Mouse (Mus musculus) embryonic stem cell, embryonic (primary cell): ENCODE measurements around the gene Ak5.

Source experiments
- CTCF ChIA-PET, 4 experiments: fragments of 300-600 bp in 2 of 4; fragments of 350-600 bp in 2 of 4; sonication (Branson Sonifier 250); formaldehyde crosslinking; loops; one replicate each; lab custom pipeline; 2022; ENCODE audit warnings: inconsistent platforms in 2 of 4; lab: Charles Lee
- POLR2A ChIA-PET, 4 experiments: fragments of 300-600 bp in 2 of 4; fragments of 350-600 bp in 2 of 4; sonication (Branson Sonifier 250); formaldehyde crosslinking; loops; one replicate each; lab custom pipeline; 2022; ENCODE audit warnings: antibody characterized with exemption in 4 of 4, inconsistent platforms in 1 of 4; lab: Charles Lee

The Ak5 gene

GRCm38 (mm10) chr3:152554366-152554765 lies 113.8 kb downstream of the Ak5 start:
- CTCF ChIA-PET = no interaction called here

DNA sequence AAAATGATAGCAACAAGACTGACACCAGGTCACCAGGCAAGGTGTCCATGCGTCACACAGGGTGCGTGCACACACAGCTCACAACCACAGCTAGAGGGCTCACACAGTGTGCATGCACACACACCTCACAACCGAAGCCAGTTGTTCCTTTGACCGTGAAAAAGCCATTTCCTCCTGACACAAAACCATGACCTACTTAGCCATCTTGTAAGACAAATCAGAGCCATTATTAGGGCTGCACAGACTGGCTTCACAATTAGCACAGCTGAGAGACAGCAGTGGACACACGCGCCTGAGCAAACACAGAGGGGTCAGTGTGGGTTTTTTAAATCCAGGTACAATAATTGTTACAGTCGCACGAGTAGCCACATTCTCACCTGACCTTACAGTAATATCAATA lies 115.5 kb downstream of the Ak5 start:
- CTCF ChIA-PET = no interaction called here
- POLR2A ChIA-PET = interaction anchor here in 1 of 4 experiments (0.6 kb wide), 1 partner anchor 609 kb away, joined by 4 read pairs; no protein-coding TSS in a partner anchor

More at GRCm38 (mm10) chr3:152554366-152554765, 113.8 kb downstream of the Ak5 start:
- POLR2A ChIA-PET = no interaction called here

DNA sequence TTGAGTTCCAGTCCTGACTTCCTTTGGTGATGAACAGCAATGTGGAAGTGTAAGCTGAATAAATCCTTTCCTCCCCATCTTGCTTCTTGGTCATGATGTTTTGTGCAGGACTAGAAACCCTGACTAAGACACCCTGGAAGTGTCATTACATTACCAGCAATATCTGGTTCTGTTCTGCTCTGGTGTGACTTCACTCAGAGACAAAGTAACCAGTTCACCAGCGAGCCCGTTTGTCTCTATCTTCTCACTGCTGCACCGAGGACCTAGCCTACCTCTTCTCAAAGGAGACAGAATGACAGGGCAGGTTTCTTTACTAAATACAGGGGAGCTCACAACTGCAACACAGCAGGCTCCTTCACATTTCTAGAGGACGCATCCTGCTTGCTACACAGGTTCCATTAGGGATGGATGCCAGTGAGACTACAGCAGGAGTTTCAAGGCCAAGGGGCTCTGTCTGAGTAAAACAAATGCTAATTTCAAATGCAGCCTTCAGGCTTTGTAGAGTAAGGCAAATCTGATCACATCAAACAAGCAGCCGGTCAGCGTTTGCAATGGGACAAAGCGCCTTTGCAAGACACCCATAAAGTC lies 117.5 kb downstream of the Ak5 start:
- POLR2A ChIA-PET = interaction anchor here in 1 of 4 experiments (0.6 kb wide), 1 partner anchor 1762 kb away, joined by 4 read pairs; no protein-coding TSS in a partner anchor
- CTCF ChIA-PET = no interaction called here

- CTCF ChIA-PET = no interaction called here
Observed at GRCm38 (mm10) chr3:152550031-152550430, 118.1 kb downstream of the Ak5 start.

GRCm38 (mm10) chr3:152544921-152545320 lies 123.2 kb downstream of the Ak5 start:
- ChIA-PET POLR2A (no interaction called here), CTCF (interaction anchor here in 1 of 4 experiments (0.7 kb wide), 1 partner anchor 1108 kb away, joined by 4 read pairs; no protein-coding TSS in a partner anchor)

More at GRCm38 (mm10) chr3:152550031-152550430, 118.1 kb downstream of the Ak5 start:
- POLR2A ChIA-PET = interaction anchor here in 1 of 4 experiments (0.6 to 0.8 kb wide), 2 partner anchors 18 to 1762 kb away, joined by 3 to 4 read pairs; no protein-coding TSS in a partner anchor

- CTCF ChIA-PET = no interaction called here
- POLR2A ChIA-PET = interaction anchor here in 1 of 4 experiments (0.8 to 1.4 kb wide), 2 partner anchors 7 to 143 kb away, joined by 3 to 4 read pairs; no protein-coding TSS in a partner anchor
Observed at GRCm38 (mm10) chr3:152542298-152542697, 125.9 kb downstream of the Ak5 start.

DNA sequence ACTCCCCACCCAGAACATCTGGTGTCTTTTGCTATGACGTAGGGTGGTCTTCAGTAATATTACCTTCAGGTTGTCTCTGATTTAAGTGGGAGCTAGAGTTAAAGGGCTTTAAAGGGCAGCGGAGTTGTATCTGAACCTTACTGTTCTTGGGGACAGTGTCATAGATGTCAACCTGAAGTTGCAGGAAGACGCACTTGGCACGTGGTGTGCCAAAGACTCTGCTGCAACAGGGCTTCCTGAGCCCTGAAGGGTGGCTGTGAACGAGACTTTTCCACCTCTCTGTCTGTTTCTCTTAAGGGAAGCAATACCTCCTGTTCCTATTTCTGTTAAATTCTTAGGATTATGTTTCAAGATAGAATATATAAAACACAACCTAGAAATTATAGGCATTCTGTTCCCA lies 137.8 kb downstream of the Ak5 start:
- CTCF ChIA-PET = no interaction called here
- POLR2A ChIA-PET = no interaction called here

DNA sequence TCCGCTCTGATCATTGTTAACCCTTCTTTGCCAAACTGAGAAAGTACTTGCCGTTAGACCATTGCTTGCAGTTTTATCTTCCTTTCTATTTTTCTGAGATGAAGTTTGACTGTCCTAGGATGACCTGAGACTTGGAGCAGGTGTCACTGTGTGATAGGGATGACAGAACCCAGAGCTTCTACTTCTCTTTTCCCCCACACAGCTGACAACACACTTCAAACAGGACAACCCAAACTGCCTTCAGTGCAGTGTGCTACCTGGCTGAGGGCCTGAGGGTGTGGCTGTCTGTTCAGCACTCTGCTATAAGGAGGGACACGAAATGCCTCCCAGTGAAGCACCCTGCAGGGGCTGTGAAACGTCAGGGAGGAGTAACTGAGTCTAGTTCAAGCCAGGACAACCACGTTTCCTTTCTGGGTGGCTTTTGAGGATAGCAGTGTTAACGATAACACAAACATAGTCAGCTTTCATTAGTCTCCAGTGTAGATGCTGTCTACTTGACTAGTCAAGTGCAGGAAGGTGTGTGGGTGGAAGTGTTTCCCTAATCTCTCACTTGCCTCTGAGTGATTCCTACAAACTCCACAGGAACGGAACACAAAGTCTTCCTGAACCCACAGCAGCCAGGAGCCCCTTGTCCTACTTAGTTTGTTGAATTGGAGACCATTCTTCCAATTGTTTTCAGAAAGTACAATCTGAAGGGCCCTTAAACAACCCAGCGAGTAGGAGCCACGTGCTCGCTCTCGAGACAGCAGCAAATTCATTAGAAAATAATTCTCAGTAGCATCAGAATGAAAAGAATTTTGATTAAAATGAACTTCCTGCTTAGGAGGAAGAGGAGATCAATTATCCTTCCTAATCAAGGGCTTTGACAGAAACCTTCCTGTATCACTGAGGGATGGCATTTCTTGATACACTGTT lies 138.8 kb downstream of the Ak5 start:
- POLR2A ChIA-PET = interaction anchor here in 1 of 4 experiments (1.0 kb wide), 1 partner anchor 134 kb away, joined by 3 read pairs; the partner anchor contains the start of gene Zzz3
- CTCF ChIA-PET = no interaction called here

DNA sequence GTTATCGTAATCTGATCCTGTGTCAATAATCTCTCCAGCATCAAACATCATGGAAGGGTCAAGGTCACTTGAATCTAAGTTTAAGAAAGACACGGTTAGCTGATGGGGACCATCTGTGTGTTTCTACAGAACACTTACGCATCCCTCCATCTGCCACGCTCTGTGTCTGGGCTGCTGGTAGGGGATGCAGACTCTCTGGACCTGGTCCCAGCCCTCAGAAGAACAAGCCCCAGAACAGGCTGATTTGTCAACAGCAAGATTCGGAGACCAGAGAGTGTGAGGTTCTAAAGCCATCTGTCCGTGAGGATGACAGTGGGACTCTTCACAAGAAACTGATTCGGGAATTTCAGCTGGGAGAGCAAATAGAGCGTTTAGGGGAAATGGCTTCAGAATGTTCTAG lies 141.4 kb downstream of the Ak5 start:
- ChIA-PET POLR2A (interaction anchor here in 1 of 4 experiments (0.7 kb wide), 1 partner anchor 930 kb away, joined by 3 read pairs; no protein-coding TSS in a partner anchor), CTCF (interaction anchor here in 1 of 4 experiments (0.6 kb wide), 1 partner anchor 221 kb away, joined by 3 read pairs; no protein-coding TSS in a partner anchor)

GRCm38 (mm10) chr3:152523315-152523638 lies 144.9 kb downstream of the Ak5 start:
- ChIA-PET POLR2A (no interaction called here), CTCF (no interaction called here)

DNA sequence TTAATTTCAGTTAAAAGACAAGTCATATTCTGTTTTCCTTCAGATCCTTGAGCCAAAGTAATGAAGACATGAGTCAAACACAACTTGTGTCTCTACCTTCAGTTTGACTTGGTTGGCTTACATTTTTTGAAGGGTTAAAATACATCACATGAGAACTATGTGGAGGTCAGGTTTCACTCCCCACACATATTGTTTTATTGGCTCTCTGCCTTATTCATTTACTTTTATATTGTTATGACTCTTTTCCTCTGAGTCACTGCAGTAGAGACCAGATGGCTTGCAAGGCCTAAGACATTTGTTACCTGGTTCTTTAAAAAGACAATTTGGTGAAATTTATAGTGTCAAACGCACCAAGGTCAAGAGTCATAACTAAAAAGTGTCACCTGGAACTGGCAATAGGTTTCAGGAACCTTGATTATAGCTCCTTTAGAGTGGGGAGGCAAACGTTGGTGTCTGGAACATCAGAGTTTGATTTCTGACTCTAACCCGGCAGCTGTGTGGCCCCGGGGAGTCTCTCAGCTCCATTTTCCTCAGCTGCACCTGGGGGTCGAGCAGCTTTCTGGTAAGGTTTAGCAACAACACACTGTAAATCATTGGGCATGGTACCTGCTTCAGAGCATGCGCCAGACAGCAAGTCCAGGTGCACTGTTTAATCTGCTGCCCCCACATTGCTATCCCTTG lies 145.4 kb downstream of the Ak5 start:
- ChIA-PET POLR2A (no interaction called here), CTCF (no interaction called here)

DNA sequence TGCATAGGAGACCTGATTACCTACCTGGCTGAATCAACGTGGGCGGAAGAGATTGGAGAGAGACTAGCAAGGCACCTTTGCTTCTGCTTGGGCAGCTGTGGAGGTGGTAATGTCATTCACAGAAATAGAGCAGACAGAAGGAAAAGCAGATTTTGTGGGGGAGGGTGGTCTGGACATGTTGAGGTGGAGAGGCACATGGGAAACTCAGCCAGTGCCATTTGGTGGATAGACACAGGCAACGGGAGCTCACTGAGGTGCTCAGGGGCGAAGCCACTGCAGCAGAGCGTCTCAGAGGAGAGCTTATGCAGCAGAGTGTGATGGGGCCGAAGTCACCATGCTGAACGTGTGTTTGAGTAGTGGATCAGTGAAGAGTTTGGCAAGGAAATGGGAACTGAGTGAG lies 147.1 kb downstream of the Ak5 start:
- ChIA-PET POLR2A (interaction anchor here in 1 of 4 experiments (0.6 kb wide), 1 partner anchor 1658 kb away, joined by 3 read pairs; no protein-coding TSS in a partner anchor), CTCF (no interaction called here)

DNA sequence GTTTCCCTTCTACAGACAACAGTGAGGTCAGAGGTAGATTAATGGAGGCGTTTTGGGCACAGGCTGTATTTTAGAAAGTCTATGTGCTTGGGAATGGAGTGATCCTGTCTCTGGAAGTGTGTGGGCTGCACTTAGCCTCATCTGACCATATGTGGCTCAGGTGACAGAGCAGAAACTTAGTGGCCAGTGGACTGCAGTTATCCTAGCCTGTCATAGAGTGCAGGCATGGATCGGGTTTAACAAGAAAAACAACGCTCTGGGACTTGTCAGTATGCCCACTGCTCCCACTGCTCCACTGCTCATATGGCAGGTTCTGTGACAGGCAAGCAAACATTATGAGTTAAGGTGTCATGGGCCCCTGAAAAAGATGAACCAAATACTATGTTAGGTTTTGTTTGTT lies 148.1 kb downstream of the Ak5 start:
- CTCF ChIA-PET = no interaction called here
- POLR2A ChIA-PET = no interaction called here

GRCm38 (mm10) chr3:152519556-152519955 lies 148.6 kb downstream of the Ak5 start:
- POLR2A ChIA-PET = no interaction called here
- CTCF ChIA-PET = no interaction called here

- ChIA-PET POLR2A (no interaction called here), CTCF (no interaction called here)
Observed at GRCm38 (mm10) chr3:152516569-152516968, 151.6 kb downstream of the Ak5 start.

DNA sequence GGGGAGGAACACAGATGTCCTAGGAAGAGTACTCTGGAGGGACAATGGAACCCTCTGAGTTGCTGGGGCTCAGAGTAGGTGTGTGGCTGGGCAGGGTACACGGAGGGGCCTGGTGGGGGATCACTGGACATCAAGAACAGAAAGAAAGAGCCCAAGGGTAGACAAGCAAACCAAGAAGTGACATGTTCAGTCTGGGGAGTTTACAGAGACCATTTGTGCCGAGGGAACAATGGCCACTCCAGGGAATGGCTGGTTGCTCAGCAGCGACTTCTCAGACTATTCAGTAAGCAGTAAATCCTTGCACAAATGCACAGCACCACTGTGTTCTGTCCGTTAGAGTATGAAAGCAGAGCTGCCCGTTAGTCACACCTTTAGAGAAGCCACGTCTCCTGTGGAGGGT lies 152.2 kb downstream of the Ak5 start:
- ChIA-PET CTCF (no interaction called here), POLR2A (no interaction called here)

- CTCF ChIA-PET = no interaction called here
Observed at GRCm38 (mm10) chr3:152512517-152512916, 155.6 kb downstream of the Ak5 start.

DNA sequence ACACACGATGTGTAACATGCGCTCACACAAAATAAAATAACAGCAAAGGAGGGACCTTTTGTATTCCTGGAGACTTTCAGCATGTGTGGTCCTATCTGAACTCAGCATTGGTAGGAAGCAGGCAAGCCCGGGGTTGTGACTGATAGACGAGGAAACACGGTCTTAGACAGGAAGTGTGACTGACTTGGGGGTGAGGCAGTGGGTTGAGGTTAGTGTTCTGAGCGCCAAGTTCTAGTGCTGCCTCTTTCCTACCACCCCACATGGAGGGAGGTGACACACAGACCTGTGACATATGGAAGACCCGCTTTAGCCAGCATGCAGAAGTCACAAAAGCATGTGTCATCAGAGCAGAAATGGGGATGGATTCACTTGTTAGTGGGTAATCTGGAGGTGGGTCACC lies 158.9 kb downstream of the Ak5 start:
- CTCF ChIA-PET = no interaction called here

More at GRCm38 (mm10) chr3:152512517-152512916, 155.6 kb downstream of the Ak5 start:
- POLR2A ChIA-PET = interaction anchor here in 1 of 4 experiments (0.7 kb wide), 1 partner anchor 303 kb away, joined by 3 read pairs; no protein-coding TSS in a partner anchor

GRCm38 (mm10) chr3:152508419-152508993 lies 159.7 kb downstream of the Ak5 start:
- POLR2A ChIA-PET = no interaction called here
- CTCF ChIA-PET = no interaction called here

More for the DNA sequence above, 158.9 kb downstream of the Ak5 start:
- POLR2A ChIA-PET = no interaction called here
